Mouse (Mus musculus) testis, adult 2 months (tissue): Measurements from ENCODE around the gene E130308A19Rik. TPM values are rescaled to one million over a fixed set of nuclear protein-coding genes. Genes with fewer than 3 reads are reported as not detected.

Experiments used
- H3K27ac ChIP-seq: fragments of 200-500 bp; 2 replicates; pipeline ENCODE4 v1.5.1; 2012; ENCODE audit warnings: low read depth, low read length; ENCODE audit not compliant: control insufficient read depth, insufficient read depth
- H3K27me3 ChIP-seq: fragments of 200-500 bp; 2 replicates; pipeline ENCODE4 v1.6.1; 2012; ENCODE audit warnings: mild to moderate bottlenecking, low read length, moderate library complexity; ENCODE audit not compliant: control insufficient read depth, insufficient read depth
- H3K36me3 ChIP-seq: fragments of 200-500 bp; 2 replicates; pipeline ENCODE4 v1.6.1; 2012; ENCODE audit warnings: mild to moderate bottlenecking, low read length; ENCODE audit not compliant: control insufficient read depth, insufficient read depth
- H3K4me1 ChIP-seq: fragments of 200-500 bp; 2 replicates; pipeline ENCODE4 v1.6.1; 2012; ENCODE audit warnings: low read length; ENCODE audit not compliant: control insufficient read depth, insufficient read depth
- H3K4me3 ChIP-seq: fragments of 200-500 bp; 2 replicates; pipeline ENCODE4 v1.5.1; 2012; ENCODE audit warnings: low read depth, mild to moderate bottlenecking, low read length, moderate library complexity, mixed read lengths; ENCODE audit not compliant: control insufficient read depth
- CTCF ChIP-seq: fragments of 200-500 bp; IDR thresholded peaks from 2 replicates; pipeline ENCODE4 v1.5.1; 2012; ENCODE audit warnings: low read depth, mild to moderate bottlenecking, inconsistent platforms, low read length, moderate library complexity; ENCODE audit not compliant: control insufficient read depth, insufficient read depth, insufficient replicate concordance
- POLR2A ChIP-seq: fragments of 200-500 bp; IDR thresholded peaks from 2 replicates; pipeline ENCODE4 v1.6.1; 2012; ENCODE audit warnings: low read depth, mild to moderate bottlenecking, inconsistent platforms, low read length, moderate library complexity; ENCODE audit not compliant: control insufficient read depth
- polyA plus RNA-seq: library from polyadenylated mRNA; depleted of rRNA; stranded (reverse); fragments of >200 nt; gene quantifications from 2 replicates; pipeline ENCODE4 v1.2.3, GENCODE M21; 2012

Gene E130308A19Rik
- polyA plus RNA-seq, 1 experiment: 6.7 TPM

DNA sequence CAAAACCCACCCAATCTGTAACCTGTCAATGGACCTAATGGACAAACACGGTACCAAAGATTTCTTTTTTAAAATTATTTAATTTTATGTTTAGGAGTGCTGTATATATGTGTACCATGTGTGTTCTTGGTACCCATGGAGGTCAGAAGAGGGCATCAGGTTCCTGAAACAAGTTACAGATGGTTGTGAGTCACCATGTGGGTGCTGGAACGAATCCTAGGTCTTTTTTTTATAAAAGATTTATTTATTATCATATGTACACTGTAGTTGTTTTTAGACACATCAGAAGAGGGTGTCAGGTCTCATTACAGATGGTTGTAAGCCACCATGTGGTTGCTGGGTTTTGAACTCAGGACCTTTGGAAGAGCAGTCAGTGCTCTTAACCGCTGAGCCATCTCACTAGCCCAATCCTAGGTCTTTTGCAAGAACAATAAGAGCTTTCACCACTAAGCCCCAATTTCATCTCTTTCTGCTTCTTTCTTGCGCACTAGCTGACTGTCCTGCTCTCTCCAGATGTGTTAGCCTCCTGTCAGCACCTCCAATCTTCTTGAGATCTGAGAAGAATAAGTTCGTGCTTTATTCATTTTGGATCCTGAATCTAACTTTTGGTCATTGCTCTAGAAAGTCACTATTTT, 6.3 kb upstream of the E130308A19Rik start:
- Histone ChIP-seq H3K36me3 (no peaks in the 10 kb centered on the region), H3K4me3 (no peak overlapping the region), H3K27ac (no peak overlapping the region), H3K27me3 (no peaks in the 10 kb centered on the region), H3K4me1 (no peaks in the 10 kb centered on the region)
- TF ChIP-seq POLR2A (no peak), CTCF (no peak)

DNA sequence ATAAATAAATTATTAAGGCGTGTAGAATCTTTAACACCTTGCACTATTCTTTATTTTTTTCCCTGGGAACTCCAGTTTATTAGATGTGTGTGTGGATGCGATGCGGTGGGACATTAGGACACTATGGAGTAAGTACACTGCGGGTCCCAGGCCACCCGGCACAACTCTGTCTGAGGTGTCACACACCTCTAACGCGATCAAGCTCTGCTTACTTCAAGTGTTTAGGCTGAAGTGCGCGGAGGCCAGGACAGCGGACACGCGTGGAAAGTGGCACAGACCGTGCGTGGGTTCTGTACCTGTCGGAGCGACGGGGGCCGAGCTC, 374 bp upstream of the E130308A19Rik start:
- TF ChIP-seq CTCF (no peak), POLR2A (no peak)
- peak overlapping the region; percentile 83 for H3K27ac ChIP-seq
- H3K4me1 ChIP-seq: no peaks in the 10 kb centered on the region; the same call in 1 of the 2 replicates
- H3K27me3 ChIP-seq: no peaks in the 10 kb centered on the region
- H3K36me3 ChIP-seq: no peaks in the 10 kb centered on the region
- peak overlapping the region; percentile 94 for H3K4me3 ChIP-seq

DNA sequence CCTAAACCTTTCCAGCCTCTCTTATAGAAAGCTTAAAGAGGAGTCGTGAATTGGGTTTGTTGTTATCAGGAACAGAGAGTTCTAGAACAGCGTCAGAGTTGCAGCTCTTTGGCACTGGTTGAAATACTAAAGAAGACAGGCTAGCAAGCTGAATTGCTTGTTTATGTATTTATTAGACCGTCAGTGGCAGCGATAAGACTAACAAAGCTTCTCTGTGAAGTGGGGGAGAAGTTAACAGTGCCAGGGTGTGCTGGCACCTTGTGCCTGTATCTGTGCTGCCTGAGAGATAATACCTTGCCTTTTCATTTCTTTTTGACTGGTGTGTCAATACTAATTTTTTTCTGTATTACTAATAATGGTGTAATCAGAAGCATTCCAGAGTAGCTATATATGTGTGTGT, 2.2 kb downstream of the E130308A19Rik start:
- H3K27me3 ChIP-seq: no peaks in the 10 kb centered on the region
- TF ChIP-seq POLR2A (no peak), CTCF (no peak)
- no peak overlapping the region for H3K4me3 ChIP-seq
- no peaks in the 10 kb centered on the region; the same call in 1 of the 2 replicates for H3K4me1 ChIP-seq
- H3K36me3 ChIP-seq: no peaks in the 10 kb centered on the region
- H3K27ac ChIP-seq: no peak overlapping the region

DNA sequence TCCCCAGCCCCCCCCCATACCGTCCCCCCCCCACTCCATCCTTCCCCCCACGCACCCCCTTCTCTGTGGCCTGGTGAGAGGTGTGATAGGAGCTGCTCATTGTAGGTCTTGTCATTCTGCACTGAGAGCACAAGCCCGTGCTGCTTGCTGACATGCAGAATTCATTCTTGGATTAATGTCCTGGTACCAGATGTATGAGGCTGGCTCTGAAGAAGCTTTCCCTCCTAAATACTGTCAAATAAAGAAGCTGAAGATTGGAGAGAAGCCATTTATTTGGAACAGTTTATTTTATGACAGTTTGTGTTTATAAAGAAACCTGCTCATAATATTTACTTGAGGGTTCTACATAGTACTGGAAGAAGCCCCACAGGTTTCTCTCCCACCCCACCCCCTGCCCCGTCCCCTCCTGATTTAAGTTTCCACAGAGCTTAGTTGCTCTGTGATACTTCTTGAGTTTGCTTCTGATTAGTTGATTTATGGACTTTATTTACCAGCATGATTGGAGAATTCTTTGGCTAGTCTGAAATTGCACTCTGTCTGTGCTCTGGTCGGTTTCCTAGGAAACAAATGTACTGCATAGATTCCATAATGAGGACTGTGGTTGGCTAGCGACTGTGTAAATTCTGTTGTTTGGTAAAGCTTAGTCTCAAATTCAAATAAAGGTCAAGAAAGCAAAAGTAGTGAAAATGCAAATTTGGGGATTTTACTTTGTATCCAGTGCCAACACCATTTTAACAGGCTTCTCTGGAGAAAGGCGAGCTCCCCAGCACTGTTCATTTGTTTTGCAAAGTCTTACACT, 3.3 kb downstream of the E130308A19Rik start:
- H3K4me3 ChIP-seq: no peak overlapping the region

GRCm38 (mm10) chr4:59630122-59630521, 4.1 kb downstream of the E130308A19Rik start:
- no peaks in the 10 kb centered on the region for H3K27me3 ChIP-seq
- H3K36me3 ChIP-seq: no peaks in the 10 kb centered on the region
- no peaks in the 10 kb centered on the region; the same call in 1 of the 2 replicates for H3K4me1 ChIP-seq
- TF ChIP-seq CTCF: no peak
- TF ChIP-seq POLR2A: no peak
- H3K27ac ChIP-seq: no peak overlapping the region
- no peak overlapping the region for H3K4me3 ChIP-seq

More for the DNA sequence above, 3.3 kb downstream of the E130308A19Rik start:
- H3K27ac ChIP-seq: no peak overlapping the region
- no peaks in the 10 kb centered on the region for H3K27me3 ChIP-seq
- no peaks in the 10 kb centered on the region; the same call in 1 of the 2 replicates for H3K4me1 ChIP-seq
- TF ChIP-seq POLR2A (no peak), CTCF (no peak)
- no peaks in the 10 kb centered on the region for H3K36me3 ChIP-seq

DNA sequence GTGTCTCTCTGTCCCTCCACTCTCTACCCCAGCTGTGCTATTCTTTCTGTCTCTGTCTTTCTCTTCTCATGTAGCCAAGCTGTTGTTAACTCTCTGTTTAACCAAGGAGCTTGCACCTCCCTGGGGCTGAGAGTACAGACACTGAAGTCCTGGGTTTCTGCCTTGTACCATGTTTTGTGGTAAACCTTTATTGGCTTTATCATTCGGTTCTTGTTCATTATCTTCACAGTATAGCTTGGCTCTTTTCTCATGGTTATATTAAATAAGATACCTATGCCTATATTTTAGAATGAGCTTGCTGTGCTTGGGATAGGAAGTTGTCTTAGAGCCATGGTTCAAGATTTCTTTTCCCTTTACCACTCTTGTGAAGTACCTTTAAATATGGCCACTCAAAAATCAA, 8.5 kb downstream of the E130308A19Rik start:
- TF ChIP-seq CTCF (no peak), POLR2A (no peak)
- H3K27me3 ChIP-seq: no peaks in the 10 kb centered on the region
- H3K4me3 ChIP-seq: no peak overlapping the region
- no peaks in the 10 kb centered on the region for H3K36me3 ChIP-seq
- no peak overlapping the region for H3K27ac ChIP-seq
- H3K4me1 ChIP-seq: no peaks in the 10 kb centered on the region

GRCm38 (mm10) chr4:59639163-59639562, 13.2 kb downstream of the E130308A19Rik start:
- TF ChIP-seq CTCF (no peak), POLR2A (no peak)
- H3K27me3 ChIP-seq: no peaks in the 10 kb centered on the region
- H3K36me3 ChIP-seq: no peaks in the 10 kb centered on the region
- H3K4me3 ChIP-seq: no peak overlapping the region
- H3K4me1 ChIP-seq: no peaks in the 10 kb centered on the region
- H3K27ac ChIP-seq: no peak overlapping the region
